Mouse (Mus musculus): Measurements from ENCODE around the gene Snai1. TPM values are rescaled to one million over a fixed set of nuclear protein-coding genes. Genes with fewer than 3 reads are reported as not detected.

Gene Snai1
- polyA plus RNA-seq, 1 experiment from 2014 or later = 9.8 TPM

- H3K27me3 ChIP-seq = peaks cover 13% of the 10 kb centered on the region
- no peak overlapping the region for H3K4me2 ChIP-seq
- no peak overlapping the region for H3K27ac ChIP-seq (replicated peaks)
- H3K36me3 ChIP-seq = no peaks in the 10 kb centered on the region
- no peak overlapping the region for H3K9ac ChIP-seq
- WGBS = 65% methylated on average over 4 of the region's 4 CpGs
- peaks cover 9% of the 10 kb centered on the region for H3K4me1 ChIP-seq (replicated peaks)
- no peak for ATAC-seq (ENCODE audit: low read depth)
- H3K4me3 ChIP-seq = no peak overlapping the region
- no peaks in the 10 kb centered on the region for H3K9me3 ChIP-seq
Measured at GRCm38 (mm10) chr2:167530536-167530935, 7.5 kb upstream of the Snai1 start.

- no peak overlapping the region for H3K4me3 ChIP-seq
- peaks cover 29% of the 10 kb centered on the region for H3K27me3 ChIP-seq
- H3K4me2 ChIP-seq = no peak overlapping the region
- H3K36me3 ChIP-seq = no peaks in the 10 kb centered on the region
- ATAC-seq (ENCODE audit: low read depth) = no peak
- no peak overlapping the region for H3K27ac ChIP-seq (replicated peaks)
- H3K9me3 ChIP-seq = no peaks in the 10 kb centered on the region
- H3K9ac ChIP-seq = no peak overlapping the region
- H3K4me1 ChIP-seq (replicated peaks) = peaks cover 12% of the 10 kb centered on the region
- WGBS = 23% methylated on average over 13 of the region's 13 CpGs
Measured at GRCm38 (mm10) chr2:167532131-167532530, 5.9 kb upstream of the Snai1 start.

GRCm38 (mm10) chr2:167533880-167534279 is 4.1 kb upstream of the Snai1 start:
- H3K9me3 ChIP-seq = no peaks in the 10 kb centered on the region
- H3K4me3 ChIP-seq = no peak overlapping the region
- no peaks in the 10 kb centered on the region for H3K36me3 ChIP-seq
- no peak overlapping the region for H3K27ac ChIP-seq (replicated peaks)
- no peak overlapping the region for H3K4me2 ChIP-seq
- H3K9ac ChIP-seq = no peak overlapping the region
- peaks cover 26% of the 10 kb centered on the region for H3K4me1 ChIP-seq (replicated peaks)
- ATAC-seq (ENCODE audit: low read depth) = no peak
- H3K27me3 ChIP-seq = peaks cover 38% of the 10 kb centered on the region

GRCm38 (mm10) chr2:167536320-167536945 is 1.6 kb upstream of the Snai1 start:
- Histone ChIP-seq H3K4me1 (replicated peaks) (peaks cover 34% of the 10 kb centered on the region), H3K4me3 (no peak overlapping the region), H3K36me3 (no peaks in the 10 kb centered on the region), H3K9ac (no peak overlapping the region), H3K9me3 (no peaks in the 10 kb centered on the region), H3K27ac (replicated peaks) (no peak overlapping the region), H3K4me2 (no peak overlapping the region), H3K27me3 (peaks cover 57% of the 10 kb centered on the region)
- 48% methylated on average over 10 of the region's 10 CpGs for WGBS
- ATAC-seq (ENCODE audit: low read depth) = no peak

GRCm38 (mm10) chr2:167538671-167539306 is 794 bp downstream of the Snai1 start:
- Histone ChIP-seq H3K36me3 (no peaks in the 10 kb centered on the region), H3K9ac (peak overlapping the region; percentile 38), H3K4me2 (peak overlapping the region; percentile 88), H3K27me3 (peaks cover 57% of the 10 kb centered on the region), H3K27ac (replicated peaks) (no peak overlapping the region), H3K9me3 (no peaks in the 10 kb centered on the region), H3K4me3 (peak overlapping the region; percentile 49), H3K4me1 (replicated peaks) (peaks cover 58% of the 10 kb centered on the region)
- ATAC-seq (ENCODE audit: low read depth) = 0 out of 2 replicates have a peak, but pooled peaks have one; percentile 8
- 37% methylated on average over 34 of the region's 34 CpGs for WGBS

GRCm38 (mm10) chr2:167539536-167540476 is 1.8 kb downstream of the Snai1 start:
- Histone ChIP-seq H3K9ac (peak overlapping the region; percentile 56), H3K27ac (replicated peaks) (no peak overlapping the region), H3K9me3 (no peaks in the 10 kb centered on the region), H3K27me3 (peaks cover 52% of the 10 kb centered on the region), H3K4me2 (peak overlapping the region; percentile 88), H3K4me1 (replicated peaks) (peaks cover 66% of the 10 kb centered on the region), H3K4me3 (peak overlapping the region; percentile 49), H3K36me3 (no peaks in the 10 kb centered on the region)
- ATAC-seq (ENCODE audit: low read depth) = no peak
- 19% methylated on average over 14 of the region's 14 CpGs for WGBS

- Histone ChIP-seq H3K9me3 (no peaks in the 10 kb centered on the region), H3K27me3 (peaks cover 44% of the 10 kb centered on the region), H3K4me2 (peak overlapping the region; percentile 88), H3K4me3 (peak overlapping the region; percentile 49), H3K27ac (replicated peaks) (no peak overlapping the region), H3K9ac (peak overlapping the region; percentile 56), H3K36me3 (no peaks in the 10 kb centered on the region), H3K4me1 (replicated peaks) (peaks cover 66% of the 10 kb centered on the region)
- ATAC-seq (ENCODE audit: low read depth) = no peak
- 12% methylated on average over 12 of the region's 12 CpGs for WGBS
Measured at GRCm38 (mm10) chr2:167540477-167541110, 2.6 kb downstream of the Snai1 start.

- WGBS = 11% methylated on average over 6 of the region's 6 CpGs
- ATAC-seq (ENCODE audit: low read depth) = no peak
- no peaks in the 10 kb centered on the region for H3K9me3 ChIP-seq
- no peak overlapping the region; the same call in 1 of the 2 replicates for H3K27ac ChIP-seq (replicated peaks)
- H3K4me1 ChIP-seq (replicated peaks) = peaks cover 66% of the 10 kb centered on the region
- peak overlapping the region; percentile 49 for H3K4me3 ChIP-seq
- peak overlapping the region; percentile 56; the same call in 1 of the 2 replicates for H3K9ac ChIP-seq
- H3K27me3 ChIP-seq = peaks cover 37% of the 10 kb centered on the region
- H3K4me2 ChIP-seq = peak overlapping the region; percentile 88
- no peaks in the 10 kb centered on the region for H3K36me3 ChIP-seq
Measured at GRCm38 (mm10) chr2:167541324-167541723, 3.3 kb downstream of the Snai1 start.

- ATAC-seq (ENCODE audit: low read depth) = no peak
- Histone ChIP-seq H3K9ac (peak overlapping the region; percentile 56; the same call in 1 of the 2 replicates), H3K4me2 (peak overlapping the region; percentile 88), H3K36me3 (no peaks in the 10 kb centered on the region), H3K4me1 (replicated peaks) (peaks cover 71% of the 10 kb centered on the region), H3K27me3 (peaks cover 32% of the 10 kb centered on the region), H3K4me3 (peak overlapping the region; percentile 49; the same call in 1 of the 2 replicates), H3K9me3 (no peaks in the 10 kb centered on the region), H3K27ac (replicated peaks) (peak overlapping the region; percentile 24; the same call in 1 of the 2 replicates)
- 72% methylated on average over 12 of the region's 12 CpGs for WGBS
Measured at GRCm38 (mm10) chr2:167541761-167542160, 3.8 kb downstream of the Snai1 start.

- no peak for ATAC-seq (ENCODE audit: low read depth)
- Histone ChIP-seq H3K4me1 (replicated peaks) (peaks cover 69% of the 10 kb centered on the region), H3K4me3 (no peak overlapping the region), H3K36me3 (no peaks in the 10 kb centered on the region), H3K9me3 (no peaks in the 10 kb centered on the region), H3K4me2 (peak overlapping the region; percentile 88; the same call in 1 of the 2 replicates), H3K27me3 (peaks cover 26% of the 10 kb centered on the region), H3K27ac (replicated peaks) (no peak overlapping the region), H3K9ac (no peak overlapping the region)
- 73% methylated on average over 4 of the region's 4 CpGs for WGBS
Measured at GRCm38 (mm10) chr2:167542361-167542760, 4.4 kb downstream of the Snai1 start.

GRCm38 (mm10) chr2:167543121-167544003 is 5.4 kb downstream of the Snai1 start:
- Histone ChIP-seq H3K27me3 (peaks cover 24% of the 10 kb centered on the region), H3K27ac (replicated peaks) (peak overlapping the region; percentile 81), H3K4me1 (replicated peaks) (peaks cover 60% of the 10 kb centered on the region), H3K4me2 (0 out of 2 replicates have a peak overlapping the region, but pooled peaks have one; percentile 4), H3K9ac (peak overlapping the region; percentile 41), H3K36me3 (no peaks in the 10 kb centered on the region), H3K9me3 (no peaks in the 10 kb centered on the region), H3K4me3 (no peak overlapping the region)
- no peak for ATAC-seq (ENCODE audit: low read depth)
- WGBS = 19% methylated on average over 16 of the region's 16 CpGs

Measured in neural tube, embryonic 13.5 days (tissue).